In the genomic region with DNA sequence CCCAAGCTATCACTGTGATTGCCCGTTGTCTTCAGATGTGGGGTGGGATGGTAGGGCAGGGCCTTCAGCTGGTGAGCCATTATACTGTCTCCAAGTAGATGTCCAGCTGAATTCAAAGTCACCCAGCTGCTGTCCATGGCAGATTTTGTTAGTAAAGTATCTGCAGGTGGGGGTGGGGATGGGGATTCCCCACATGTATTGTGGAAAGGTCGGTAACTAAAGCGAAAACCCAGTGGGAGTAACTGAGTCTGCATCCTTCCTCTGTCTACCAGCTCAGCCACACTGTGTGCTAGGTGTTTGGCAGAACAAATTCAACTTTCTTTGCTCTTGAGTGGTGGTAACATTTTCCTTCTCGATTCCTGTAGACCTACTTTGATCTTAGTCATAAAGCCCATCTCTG, we compare ENCODE assay signal across 23 mouse cellular contexts.
A peak's percentile ranks its signal among the peaks of the same experiment; 100 is the strongest.
DNase-seq lines count a peak whose midpoint lies in the region; ATAC-seq and TF ChIP-seq lines count a peak whose summit lies in the region.
"Had no signal": no experiment of that assay in that cellular context is flagged by ENCODE, and none has a peak within 500 bp of the region (broad histone marks: within the 10 kb centered on the region; RNA-seq: fewer than 3 reads in every experiment).

No protein-coding gene starts in this region.

- no peaks in the 10 kb centered on the region for H3K9me3 ChIP-seq in CH12.LX (replicated peaks; ENCODE audit: low read length)
- H3K9me3 ChIP-seq: embryonic facial prominence, embryonic 13.5 days; embryonic facial prominence, embryonic 15.5 days; forebrain, embryonic 10.5 days; forebrain, embryonic 12.5 days had no signal

- H3K4me3 ChIP-seq in CH12.LX (replicated peaks in 1 of 3; ENCODE audit: low read depth in 2 of 3, low read length in 2 of 3, poor library complexity in 1 of 3) = no peak overlapping the region
- H3K4me3 ChIP-seq in cerebellum, adult 2 months (replicated peaks; ENCODE audit: insufficient read depth, low read depth, low read length) = no peak overlapping the region
- H3K4me3 ChIP-seq: embryonic facial prominence, embryonic 13.5 days; embryonic facial prominence, embryonic 15.5 days; erythroblast, embryonic 14.5 days; forebrain, embryonic 10.5 days; forebrain, embryonic 12.5 days had no signal

- no peak for TF ChIP-seq CTCF in CH12.LX (conservative IDR thresholded peaks at IDR 0.05 in 1 of 2, IDR thresholded peaks at IDR 0.05 in 1 of 2; ENCODE audit: low read depth in 2 of 2, low read length in 2 of 2)
- TF ChIP-seq CTCF in cerebellum, adult 2 months (IDR thresholded peaks at IDR 0.05; ENCODE audit: borderline replicate concordance, insufficient read depth, low read depth, low read length) = no peak

- no peak for ATAC-seq in megakaryocyte, adult 5-6 weeks (ENCODE audit: poor library complexity, severe bottlenecking)
- ATAC-seq: forebrain, embryonic 14.5 days; forebrain, embryonic 16.5 days had no signal

- no peaks in the 10 kb centered on the region for H3K79me2 ChIP-seq in CH12.LX (replicated peaks; ENCODE audit: control insufficient read depth, extremely low read depth, insufficient read depth, poor library complexity, severe bottlenecking)

- H3K9ac ChIP-seq in CH12.LX (ENCODE audit: insufficient read depth, low read depth) = no peak overlapping the region
- H3K9ac ChIP-seq: embryonic facial prominence, embryonic 13.5 days; embryonic facial prominence, embryonic 15.5 days; forebrain, embryonic 12.5 days had no signal

- peak overlapping the region; percentile 41 for H3K4me2 ChIP-seq in CH12.LX (ENCODE audit: insufficient read depth, low read depth, poor library complexity, severe bottlenecking)
- H3K4me2 ChIP-seq: embryonic facial prominence, embryonic 13.5 days; embryonic facial prominence, embryonic 15.5 days; forebrain, embryonic 12.5 days had no signal

- peak; percentile 19 for DNase-seq in CD4-positive helper T cell, adult 2 months (ENCODE audit: low read depth, low spot score)
- DNase-seq in CD4-positive, CD25-positive, alpha-beta regulatory T cell, adult 2 months (ENCODE audit: low read depth, low spot score) = peak; percentile 30
- DNase-seq in CH12.LX (ENCODE audit: extremely low read depth) = peak; percentile 58
- peak; percentile 19 for DNase-seq in induced T-regulatory cell, adult 2 months (ENCODE audit: low read depth)
- DNase-seq in neural tube, embryonic 10.5 days (ENCODE audit: extremely low spot score, low spot score) = no peak
- no peak for DNase-seq in retina, embryonic 14.5 days (ENCODE audit: low spot score)
- no peak for DNase-seq in cerebellum, adult 2 months
- DNase-seq: adrenal gland, adult 8-10 months; adrenal gland, postnatal 25 days; cerebellum, adult 11 months; cerebellum, adult 18-20 months; cerebellum, adult 9-10 months; cerebellum, postnatal 10 days; cerebellum, postnatal 25 days; embryo, embryonic 11 days had no signal

- dilution Hi-C loops in CH12.LX (cut with MboI; ENCODE audit: extremely low pct_ligation_motif_present, extremely low pct_unique_long_range_greater_than_20kb, low sequenced_read_pairs) = no loop called here

- H3K27me3 ChIP-seq in CH12.LX (replicated peaks) = no peaks in the 10 kb centered on the region
- no peaks in the 10 kb centered on the region for H3K27me3 ChIP-seq in cerebellum, adult 2 months (ENCODE audit: control insufficient read depth, insufficient read depth, low read length)
- H3K27me3 ChIP-seq: embryonic facial prominence, embryonic 13.5 days; embryonic facial prominence, embryonic 15.5 days; forebrain, embryonic 12.5 days had no signal

- peak; percentile 81 for TF ChIP-seq EP300 in CH12.LX (IDR thresholded peaks at IDR 0.05; ENCODE audit: low read length)

- in situ Hi-C loops in CH12.LX (cut with MboI; ENCODE audit: low pct_ligation_motif_present, low pct_unique_long_range_greater_than_20kb, low sequenced_read_pairs) = no loop called here

- no peak for TF ChIP-seq POLR2A in CH12.LX (IDR thresholded peaks at IDR 0.05; ENCODE audit: low read depth, low read length)
- no peak for TF ChIP-seq POLR2A in cerebellum, adult 2 months (IDR thresholded peaks at IDR 0.05; ENCODE audit: borderline replicate concordance, insufficient read depth, low read length)

- no peak overlapping the region for H3K27ac ChIP-seq in CH12.LX (ENCODE audit: insufficient read depth, low read depth)
- no peak overlapping the region for H3K27ac ChIP-seq in cerebellum, adult 2 months (ENCODE audit: insufficient read depth, low read length)
- H3K27ac ChIP-seq: embryonic facial prominence, embryonic 13.5 days; embryonic facial prominence, embryonic 15.5 days; forebrain, embryonic 10.5 days; forebrain, embryonic 12.5 days had no signal

- peaks cover 3 to 31% of the 10 kb centered on the region in 2 experiments; a peak in 3 of 4 replicates for H3K4me1 ChIP-seq in CH12.LX (ENCODE audit: control insufficient read depth in 1 of 2, insufficient read depth in 2 of 2)
- H3K4me1 ChIP-seq in cerebellum, adult 2 months (ENCODE audit: control insufficient read depth, insufficient read depth, low read length) = no peaks in the 10 kb centered on the region
- H3K4me1 ChIP-seq: embryonic facial prominence, embryonic 13.5 days; embryonic facial prominence, embryonic 15.5 days; forebrain, embryonic 12.5 days had no signal

- no peak; the same call in none of the 2 replicates for TF ChIP-seq RAD21 in CH12.LX (IDR thresholded peaks at IDR 0.05; ENCODE audit: low read depth, low read length)

- 87% methylated on average over 4 of the region's 4 CpGs for WGBS in cerebellum, adult 2 months

- no peaks in the 10 kb centered on the region for H3K36me3 ChIP-seq in CH12.LX (replicated peaks in 1 of 2; ENCODE audit: control insufficient read depth in 1 of 2, insufficient read depth in 1 of 2, low read length in 1 of 2)
- H3K36me3 ChIP-seq: embryonic facial prominence, embryonic 13.5 days; embryonic facial prominence, embryonic 15.5 days; forebrain, embryonic 10.5 days; forebrain, embryonic 12.5 days had no signal

TF ChIP-seq in CH12.LX, 34 proteins besides CTCF, POLR2A, EP300 and RAD21:
- TF ChIP-seq TBP (conservative IDR thresholded peaks at IDR 0.05; ENCODE audit: low read depth, low read length) (no peak), SMC3 (IDR thresholded peaks at IDR 0.05; ENCODE audit: low read depth, low read length) (peak; percentile 24; the same call in 1 of the 2 replicates), ETS1 (conservative IDR thresholded peaks at IDR 0.05; ENCODE audit: low read depth, low read length) (peak; percentile 55), IRF4 (IDR thresholded peaks at IDR 0.05; ENCODE audit: low read depth, low read length) (peak; percentile 51; the same call in 1 of the 2 replicates), SIN3A (IDR thresholded peaks at IDR 0.05; ENCODE audit: low read length) (no peak), MEF2A (IDR thresholded peaks at IDR 0.05; ENCODE audit: borderline replicate concordance, low read depth, low read length) (peak; percentile 19; the same call in 1 of the 2 replicates), CHD1 (IDR thresholded peaks at IDR 0.05; ENCODE audit: low read depth, low read length) (no peak), MAFK (IDR thresholded peaks at IDR 0.05; ENCODE audit: insufficient replicate concordance, low read length) (no peak), ZKSCAN1 (IDR thresholded peaks at IDR 0.05; ENCODE audit: borderline replicate concordance, low read depth, low read length) (peak; percentile 93), BHLHE40 (IDR thresholded peaks at IDR 0.05; ENCODE audit: low read depth, low read length) (peak; percentile 56; the same call in 1 of the 2 replicates), TCF12 (IDR thresholded peaks at IDR 0.05; ENCODE audit: low read depth, low read length) (peak; percentile 54; the same call in 1 of the 2 replicates), NRF1 (IDR thresholded peaks at IDR 0.05; ENCODE audit: low read depth, low read length) (0 out of 2 replicates have a peak, but pooled peaks have one; percentile 15), CHD2 (IDR thresholded peaks at IDR 0.05; ENCODE audit: low read length) (peak; percentile 86)

Comparison
In these comparisons a context has a peak if more than half of its experiments do, and no peak if none do; other contexts are left out.
1. DNase-seq: peak in CD4-positive helper T cell, adult 2 months (single experiment), CD4-positive, CD25-positive, alpha-beta regulatory T cell, adult 2 months (single experiment), CH12.LX (single experiment) and induced T-regulatory cell, adult 2 months (single experiment); none in neural tube, embryonic 10.5 days (single experiment), retina, embryonic 14.5 days (single experiment) and cerebellum, adult 2 months (0 of 2).